Mouse (Mus musculus): Measurements from ENCODE around the gene Erbb4.

The Erbb4 gene

GRCm38 (mm10) chr1:68089623-68090022, 1018.2 kb downstream of the Erbb4 start:
- no peak for DNase-seq (ENCODE audit: low read depth)

- no peak for DNase-seq (ENCODE audit: low read depth)
Observed at GRCm38 (mm10) chr1:68056494-68056893, 1051.4 kb downstream of the Erbb4 start.

GRCm38 (mm10) chr1:68054715-68055114, 1053.1 kb downstream of the Erbb4 start:
- no peak for DNase-seq (ENCODE audit: low read depth)

GRCm38 (mm10) chr1:68049856-68050255, 1058.0 kb downstream of the Erbb4 start:
- DNase-seq (ENCODE audit: low read depth), result no peak

GRCm38 (mm10) chr1:68047139-68047538, 1060.7 kb downstream of the Erbb4 start:
- no peak for DNase-seq (ENCODE audit: low read depth)

GRCm38 (mm10) chr1:68046551-68046970, 1061.3 kb downstream of the Erbb4 start:
- DNase-seq (ENCODE audit: low read depth), result no peak

GRCm38 (mm10) chr1:68024086-68024940, 1083.5 kb downstream of the Erbb4 start:
- no peak for DNase-seq (ENCODE audit: low read depth)

- no peak for DNase-seq (ENCODE audit: low read depth)
Observed at GRCm38 (mm10) chr1:68020020-68020419, 1087.8 kb downstream of the Erbb4 start.

GRCm38 (mm10) chr1:68019618-68020017, 1088.2 kb downstream of the Erbb4 start:
- no peak for DNase-seq (ENCODE audit: low read depth)

All from induced T-regulatory cell, adult 2 months (primary cell).